Mouse (Mus musculus): ENCODE results near the gene Adi1. TPM values are rescaled to one million over a fixed set of nuclear protein-coding genes. Genes with fewer than 3 reads are reported as not detected.

The Adi1 gene
- polyA plus RNA-seq, 1 experiment from 2014 or later, result 33.7 TPM

- peak overlapping the region; percentile 58; the same call in 1 of the 2 replicates for H3K9ac ChIP-seq
- H3K27ac ChIP-seq, result peak overlapping the region; percentile 75
- peaks cover 28% of the 10 kb centered on the region for H3K36me3 ChIP-seq
- H3K9me3 ChIP-seq, result no peaks in the 10 kb centered on the region
- H3K4me3 ChIP-seq, result no peak overlapping the region
- H3K4me1 ChIP-seq (replicated peaks), result peaks cover 33% of the 10 kb centered on the region
- H3K27me3 ChIP-seq, result no peaks in the 10 kb centered on the region
- no peak overlapping the region for H3K4me2 ChIP-seq
- 66% methylated on average over 5 of the region's 5 CpGs for WGBS
- no peak for ATAC-seq (ENCODE audit: low FRiP score)
These were observed 24.1 kb downstream of the Adi1 start for GRCm38 (mm10) chr12:28699086-28699485.

GRCm38 (mm10) chr12:28699656-28700055 lies 24.6 kb downstream of the Adi1 start:
- H3K36me3 ChIP-seq, result peaks cover 22% of the 10 kb centered on the region
- peak overlapping the region; percentile 89 for H3K27ac ChIP-seq
- H3K4me2 ChIP-seq, result no peak overlapping the region
- no peaks in the 10 kb centered on the region for H3K9me3 ChIP-seq
- no peak overlapping the region for H3K4me3 ChIP-seq
- H3K4me1 ChIP-seq (replicated peaks), result peaks cover 39% of the 10 kb centered on the region
- WGBS, result 10% methylated on average over 6 of the region's 6 CpGs
- H3K9ac ChIP-seq, result 0 out of 2 replicates have a peak overlapping the region, but pooled peaks have one; percentile 46
- ATAC-seq (ENCODE audit: low FRiP score), result peak; percentile 39; the same call in 1 of the 2 replicates
- no peaks in the 10 kb centered on the region for H3K27me3 ChIP-seq

- H3K36me3 ChIP-seq, result peaks cover 18% of the 10 kb centered on the region
- H3K4me1 ChIP-seq (replicated peaks), result peaks cover 43% of the 10 kb centered on the region
- H3K4me3 ChIP-seq, result no peak overlapping the region
- no peaks in the 10 kb centered on the region for H3K27me3 ChIP-seq
- no peak overlapping the region for H3K4me2 ChIP-seq
- H3K9ac ChIP-seq, result peak overlapping the region; percentile 53
- WGBS, result 31% methylated on average over 3 of the region's 3 CpGs
- peak overlapping the region; percentile 89 for H3K27ac ChIP-seq
- no peaks in the 10 kb centered on the region for H3K9me3 ChIP-seq
- ATAC-seq (ENCODE audit: low FRiP score), result peak; percentile 18; the same call in 1 of the 2 replicates
These were observed 25.1 kb downstream of the Adi1 start for GRCm38 (mm10) chr12:28700101-28700511.

- peak overlapping the region; percentile 53; the same call in 1 of the 2 replicates for H3K9ac ChIP-seq
- ATAC-seq (ENCODE audit: low FRiP score), result peak; percentile 16
- 70% methylated on average over 19 of the region's 19 CpGs for WGBS
- peak overlapping the region; percentile 89 for H3K27ac ChIP-seq
- peaks cover 14% of the 10 kb centered on the region for H3K36me3 ChIP-seq
- no peaks in the 10 kb centered on the region for H3K27me3 ChIP-seq
- H3K4me3 ChIP-seq, result no peak overlapping the region
- no peak overlapping the region for H3K4me2 ChIP-seq
- no peaks in the 10 kb centered on the region for H3K9me3 ChIP-seq
- peaks cover 46% of the 10 kb centered on the region for H3K4me1 ChIP-seq (replicated peaks)
These were observed 25.6 kb downstream of the Adi1 start for GRCm38 (mm10) chr12:28700561-28701025.

- Histone ChIP-seq H3K27ac (peak overlapping the region; percentile 89), H3K9ac (peak overlapping the region; percentile 29; the same call in 1 of the 2 replicates), H3K4me1 (replicated peaks) (peaks cover 46% of the 10 kb centered on the region), H3K4me2 (no peak overlapping the region), H3K27me3 (no peaks in the 10 kb centered on the region), H3K4me3 (no peak overlapping the region), H3K36me3 (peaks cover 7% of the 10 kb centered on the region), H3K9me3 (no peaks in the 10 kb centered on the region)
- 90% methylated on average over 11 of the region's 11 CpGs for WGBS
- no peak for ATAC-seq (ENCODE audit: low FRiP score)
These were observed 26.3 kb downstream of the Adi1 start for GRCm38 (mm10) chr12:28701302-28701701.

GRCm38 (mm10) chr12:28704381-28704780 lies 29.4 kb downstream of the Adi1 start:
- peak overlapping the region; percentile 68 for H3K9ac ChIP-seq
- peak overlapping the region; percentile 32; the same call in 1 of the 2 replicates for H3K27ac ChIP-seq
- no peak for ATAC-seq (ENCODE audit: low FRiP score)
- H3K27me3 ChIP-seq, result no peaks in the 10 kb centered on the region
- H3K4me2 ChIP-seq, result 0 out of 2 replicates have a peak overlapping the region, but pooled peaks have one; percentile 19
- 5% methylated on average over 12 of the region's 12 CpGs for WGBS
- H3K4me3 ChIP-seq, result no peak overlapping the region
- H3K4me1 ChIP-seq (replicated peaks), result peaks cover 37% of the 10 kb centered on the region
- H3K36me3 ChIP-seq, result peaks cover 23% of the 10 kb centered on the region
- no peaks in the 10 kb centered on the region for H3K9me3 ChIP-seq

GRCm38 (mm10) chr12:28705204-28705603 lies 30.2 kb downstream of the Adi1 start:
- no peak overlapping the region for H3K27ac ChIP-seq
- ATAC-seq (ENCODE audit: low FRiP score), result no peak
- no peak overlapping the region for H3K4me2 ChIP-seq
- H3K4me3 ChIP-seq, result no peak overlapping the region
- no peaks in the 10 kb centered on the region for H3K9me3 ChIP-seq
- WGBS, result 87% methylated on average over 6 of the region's 6 CpGs
- peaks cover 31% of the 10 kb centered on the region for H3K36me3 ChIP-seq
- peaks cover 38% of the 10 kb centered on the region for H3K4me1 ChIP-seq (replicated peaks)
- H3K9ac ChIP-seq, result peak overlapping the region; percentile 68; the same call in 1 of the 2 replicates
- H3K27me3 ChIP-seq, result no peaks in the 10 kb centered on the region

GRCm38 (mm10) chr12:28708154-28708553 lies 33.1 kb downstream of the Adi1 start:
- ATAC-seq (ENCODE audit: low FRiP score), result no peak
- 87% methylated on average over 4 of the region's 4 CpGs for WGBS
- Histone ChIP-seq H3K9ac (no peak overlapping the region; the same call in 1 of the 2 replicates), H3K4me3 (no peak overlapping the region), H3K27me3 (no peaks in the 10 kb centered on the region), H3K36me3 (peaks cover 59% of the 10 kb centered on the region), H3K4me2 (no peak overlapping the region), H3K27ac (no peak overlapping the region), H3K9me3 (no peaks in the 10 kb centered on the region), H3K4me1 (replicated peaks) (peaks cover 34% of the 10 kb centered on the region)

- peak overlapping the region; percentile 79 for H3K27ac ChIP-seq
- no peaks in the 10 kb centered on the region for H3K9me3 ChIP-seq
- peaks cover 64% of the 10 kb centered on the region for H3K36me3 ChIP-seq
- H3K4me1 ChIP-seq (replicated peaks), result peaks cover 20% of the 10 kb centered on the region
- ATAC-seq (ENCODE audit: low FRiP score), result peak; percentile 52; the same call in 1 of the 2 replicates
- WGBS, result 65% methylated on average over 22 of the region's 22 CpGs
- no peak overlapping the region for H3K4me2 ChIP-seq
- no peaks in the 10 kb centered on the region for H3K27me3 ChIP-seq
- H3K4me3 ChIP-seq, result no peak overlapping the region
- H3K9ac ChIP-seq, result peak overlapping the region; percentile 51; the same call in 1 of the 2 replicates
These were observed 35.6 kb downstream of the Adi1 start for GRCm38 (mm10) chr12:28710566-28711185.

- WGBS, result 87% methylated on average over 24 of the region's 24 CpGs
- Histone ChIP-seq H3K4me1 (replicated peaks) (peaks cover 15% of the 10 kb centered on the region), H3K36me3 (peaks cover 60% of the 10 kb centered on the region), H3K9ac (no peak overlapping the region), H3K4me2 (no peak overlapping the region), H3K27ac (no peak overlapping the region), H3K27me3 (no peaks in the 10 kb centered on the region), H3K9me3 (no peaks in the 10 kb centered on the region), H3K4me3 (no peak overlapping the region)
- no peak for ATAC-seq (ENCODE audit: low FRiP score)
These were observed 40.0 kb downstream of the Adi1 start for GRCm38 (mm10) chr12:28714822-28715632.

GRCm38 (mm10) chr12:28717066-28717465 lies 42.0 kb downstream of the Adi1 start:
- no peaks in the 10 kb centered on the region for H3K27me3 ChIP-seq
- ATAC-seq (ENCODE audit: low FRiP score), result no peak
- WGBS, result 57% methylated on average over 2 of the region's 2 CpGs
- no peaks in the 10 kb centered on the region for H3K9me3 ChIP-seq
- H3K27ac ChIP-seq, result no peak overlapping the region
- no peak overlapping the region for H3K9ac ChIP-seq
- peaks cover 60% of the 10 kb centered on the region for H3K36me3 ChIP-seq
- H3K4me1 ChIP-seq (replicated peaks), result no peaks in the 10 kb centered on the region; the same call in 1 of the 2 replicates
- H3K4me2 ChIP-seq, result no peak overlapping the region
- H3K4me3 ChIP-seq, result no peak overlapping the region

GRCm38 (mm10) chr12:28718106-28718505 lies 43.1 kb downstream of the Adi1 start:
- Histone ChIP-seq H3K9me3 (no peaks in the 10 kb centered on the region), H3K4me1 (replicated peaks) (no peaks in the 10 kb centered on the region; the same call in 1 of the 2 replicates), H3K9ac (no peak overlapping the region), H3K27ac (no peak overlapping the region), H3K4me2 (no peak overlapping the region), H3K36me3 (peaks cover 57% of the 10 kb centered on the region), H3K27me3 (no peaks in the 10 kb centered on the region), H3K4me3 (no peak overlapping the region)
- 87% methylated on average over 2 of the region's 2 CpGs for WGBS
- ATAC-seq (ENCODE audit: low FRiP score), result no peak

Measured in hindbrain, embryonic 13.5 days (tissue).